Mouse (Mus musculus): Measurements from ENCODE around the gene Gm48552.

The Gm48552 gene

GRCm38 (mm10) chr10:81355533-81355932 is 33.3 kb upstream of the Gm48552 start:
- H3K36me3 ChIP-seq (ENCODE audit: control insufficient read depth, insufficient read depth, low read length, poor library complexity, severe bottlenecking) = no peaks in the 10 kb centered on the region
- no peak for DNase-seq (ENCODE audit: low read depth, low spot score)

GRCm38 (mm10) chr10:81356352-81356990 is 32.3 kb upstream of the Gm48552 start:
- Histone ChIP-seq H3K27me3 (ENCODE audit: control insufficient read depth, insufficient read depth, low read length, poor library complexity, severe bottlenecking) (no peaks in the 10 kb centered on the region), H3K36me3 (ENCODE audit: control insufficient read depth, insufficient read depth, low read length, poor library complexity, severe bottlenecking) (no peaks in the 10 kb centered on the region)
- peak; percentile 80 for DNase-seq (ENCODE audit: low read depth, low spot score)

More at GRCm38 (mm10) chr10:81355533-81355932, 33.3 kb upstream of the Gm48552 start:
- no peaks in the 10 kb centered on the region for H3K27me3 ChIP-seq (ENCODE audit: control insufficient read depth, insufficient read depth, low read length, poor library complexity, severe bottlenecking)

GRCm38 (mm10) chr10:81356991-81357844 is 31.6 kb upstream of the Gm48552 start, which contains the start of gene Mfsd12:
Mfsd12 (plus strand) TSS chr10:81357491.
- Histone ChIP-seq H3K27me3 (ENCODE audit: control insufficient read depth, insufficient read depth, low read length, poor library complexity, severe bottlenecking) (no peaks in the 10 kb centered on the region), H3K36me3 (ENCODE audit: control insufficient read depth, insufficient read depth, low read length, poor library complexity, severe bottlenecking) (no peaks in the 10 kb centered on the region)
- peak; percentile 91 for DNase-seq (ENCODE audit: low read depth, low spot score)

GRCm38 (mm10) chr10:81358209-81358608 is 30.6 kb upstream of the Gm48552 start:
- Histone ChIP-seq H3K27me3 (ENCODE audit: control insufficient read depth, insufficient read depth, low read length, poor library complexity, severe bottlenecking) (no peaks in the 10 kb centered on the region), H3K36me3 (ENCODE audit: control insufficient read depth, insufficient read depth, low read length, poor library complexity, severe bottlenecking) (no peaks in the 10 kb centered on the region)
- no peak for DNase-seq (ENCODE audit: low read depth, low spot score)

- DNase-seq (ENCODE audit: low read depth, low spot score) = peak; percentile 35
- H3K36me3 ChIP-seq (ENCODE audit: control insufficient read depth, insufficient read depth, low read length, poor library complexity, severe bottlenecking) = no peaks in the 10 kb centered on the region
- no peaks in the 10 kb centered on the region for H3K27me3 ChIP-seq (ENCODE audit: control insufficient read depth, insufficient read depth, low read length, poor library complexity, severe bottlenecking)
These were observed 30.0 kb upstream of the Gm48552 start for GRCm38 (mm10) chr10:81358841-81359240.

GRCm38 (mm10) chr10:81360721-81361120 is 28.1 kb upstream of the Gm48552 start:
- Histone ChIP-seq H3K36me3 (ENCODE audit: control insufficient read depth, insufficient read depth, low read length, poor library complexity, severe bottlenecking) (no peaks in the 10 kb centered on the region), H3K27me3 (ENCODE audit: control insufficient read depth, insufficient read depth, low read length, poor library complexity, severe bottlenecking) (no peaks in the 10 kb centered on the region)
- DNase-seq (ENCODE audit: low read depth, low spot score) = no peak

GRCm38 (mm10) chr10:81362336-81362949 is 26.4 kb upstream of the Gm48552 start:
- no peak for DNase-seq (ENCODE audit: low read depth, low spot score)
- H3K36me3 ChIP-seq (ENCODE audit: control insufficient read depth, insufficient read depth, low read length, poor library complexity, severe bottlenecking) = peaks cover 5% of the 10 kb centered on the region
- H3K27me3 ChIP-seq (ENCODE audit: control insufficient read depth, insufficient read depth, low read length, poor library complexity, severe bottlenecking) = no peaks in the 10 kb centered on the region

GRCm38 (mm10) chr10:81363436-81364346 is 25.1 kb upstream of the Gm48552 start:
- no peak for DNase-seq (ENCODE audit: low read depth, low spot score)
- peaks cover 7% of the 10 kb centered on the region for H3K36me3 ChIP-seq (ENCODE audit: control insufficient read depth, insufficient read depth, low read length, poor library complexity, severe bottlenecking)
- H3K27me3 ChIP-seq (ENCODE audit: control insufficient read depth, insufficient read depth, low read length, poor library complexity, severe bottlenecking) = no peaks in the 10 kb centered on the region

GRCm38 (mm10) chr10:81364666-81365065 is 24.1 kb upstream of the Gm48552 start:
- DNase-seq (ENCODE audit: low read depth, low spot score) = no peak

GRCm38 (mm10) chr10:81365073-81365472 is 23.7 kb upstream of the Gm48552 start:
- no peaks in the 10 kb centered on the region for H3K27me3 ChIP-seq (ENCODE audit: control insufficient read depth, insufficient read depth, low read length, poor library complexity, severe bottlenecking)
- peaks cover 7% of the 10 kb centered on the region for H3K36me3 ChIP-seq (ENCODE audit: control insufficient read depth, insufficient read depth, low read length, poor library complexity, severe bottlenecking)
- no peak for DNase-seq (ENCODE audit: low read depth, low spot score)

More at GRCm38 (mm10) chr10:81364666-81365065, 24.1 kb upstream of the Gm48552 start:
- Histone ChIP-seq H3K36me3 (ENCODE audit: control insufficient read depth, insufficient read depth, low read length, poor library complexity, severe bottlenecking) (peaks cover 7% of the 10 kb centered on the region), H3K27me3 (ENCODE audit: control insufficient read depth, insufficient read depth, low read length, poor library complexity, severe bottlenecking) (no peaks in the 10 kb centered on the region)

- no peak for DNase-seq (ENCODE audit: low read depth, low spot score)
- peaks cover 7% of the 10 kb centered on the region for H3K36me3 ChIP-seq (ENCODE audit: control insufficient read depth, insufficient read depth, low read length, poor library complexity, severe bottlenecking)
- no peaks in the 10 kb centered on the region for H3K27me3 ChIP-seq (ENCODE audit: control insufficient read depth, insufficient read depth, low read length, poor library complexity, severe bottlenecking)
These were observed 22.9 kb upstream of the Gm48552 start, which contains the start of gene 4930404N11Rik for GRCm38 (mm10) chr10:81365672-81366476. 4930404N11Rik (minus strand) TSS chr10:81365816.

GRCm38 (mm10) chr10:81366477-81367206 is 22.2 kb upstream of the Gm48552 start:
- Histone ChIP-seq H3K36me3 (ENCODE audit: control insufficient read depth, insufficient read depth, low read length, poor library complexity, severe bottlenecking) (peaks cover 7% of the 10 kb centered on the region), H3K27me3 (ENCODE audit: control insufficient read depth, insufficient read depth, low read length, poor library complexity, severe bottlenecking) (no peaks in the 10 kb centered on the region)
- DNase-seq (ENCODE audit: low read depth, low spot score) = no peak

- DNase-seq (ENCODE audit: low read depth, low spot score) = no peak
- Histone ChIP-seq H3K27me3 (ENCODE audit: control insufficient read depth, insufficient read depth, low read length, poor library complexity, severe bottlenecking) (no peaks in the 10 kb centered on the region), H3K36me3 (ENCODE audit: control insufficient read depth, insufficient read depth, low read length, poor library complexity, severe bottlenecking) (peaks cover 7% of the 10 kb centered on the region)
These were observed 21.7 kb upstream of the Gm48552 start for GRCm38 (mm10) chr10:81367207-81367495.

All from splenic B cell, adult 2 months (primary cell).